Mouse (Mus musculus): ENCODE measurements around the gene Srp72. TPM values are rescaled to one million over a fixed set of nuclear protein-coding genes. Genes with fewer than 3 reads are reported as not detected.

Srp72 gene
- polyA plus RNA-seq, 1 experiment: 24.4 TPM

DNA sequence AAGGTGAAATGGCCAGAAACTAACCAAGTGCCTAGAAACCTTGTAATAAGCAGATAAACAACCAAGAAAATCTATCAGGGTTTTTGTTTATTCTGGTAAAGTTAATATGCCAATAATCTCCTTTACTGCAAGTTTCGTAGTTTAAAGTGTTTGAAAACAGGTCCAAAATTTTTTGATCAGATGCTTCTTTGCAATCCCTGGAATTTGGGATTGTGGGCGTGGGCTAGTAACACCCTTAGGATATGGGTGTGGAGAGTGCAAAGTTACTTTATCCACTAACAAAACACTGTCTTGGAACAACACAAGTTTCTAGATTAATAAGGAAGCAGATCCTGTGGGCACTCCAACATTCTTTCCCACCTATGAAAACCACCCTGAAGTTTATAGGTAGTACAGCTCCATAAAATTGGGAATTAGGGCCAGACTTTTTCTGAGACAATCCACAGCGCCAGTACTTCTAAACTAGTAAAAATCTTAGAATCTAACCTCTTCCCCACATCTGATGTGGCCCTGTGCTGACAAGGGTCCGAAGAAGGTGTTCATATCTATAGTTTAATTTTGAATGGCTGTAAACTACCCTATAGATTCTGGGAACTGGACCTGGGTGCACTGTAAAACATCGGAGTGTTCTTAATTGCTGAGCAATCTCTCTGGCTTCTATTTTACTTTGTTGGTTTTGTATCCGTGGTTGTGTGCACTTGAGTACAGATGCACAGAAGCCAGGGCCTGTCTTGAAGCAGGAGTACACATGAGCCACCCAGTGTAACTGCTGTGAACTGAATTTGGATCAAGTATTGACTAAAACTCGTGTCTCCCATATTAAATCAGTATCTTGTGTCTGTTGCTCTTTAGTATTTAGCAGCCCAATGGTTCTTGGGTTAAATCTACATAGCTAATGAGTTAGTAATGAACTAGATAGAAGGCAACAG, 22.1 kb upstream of the Srp72 start:
- no peak for DNase-seq
- peak overlapping the region; percentile 93 for H3K27ac ChIP-seq (ENCODE audit: insufficient read depth, low read depth, low read length)
- WGBS: 6% methylated on average over 7 of the region's 7 CpGs
- TF ChIP-seq CTCF (conservative IDR thresholded peaks at IDR 0.05; ENCODE audit: insufficient read depth, insufficient read length, low read depth, low read length) (0 out of 2 replicates have a peak, but pooled peaks have one; percentile 4), POLR2A (IDR thresholded peaks at IDR 0.05; ENCODE audit: low read depth, low read length) (no peak)
- peak overlapping the region; percentile 85 for H3K4me3 ChIP-seq (ENCODE audit: insufficient read depth, low read depth, low read length)
- H3K4me1 ChIP-seq (ENCODE audit: control insufficient read depth, insufficient read depth, low read length): peaks cover 13% of the 10 kb centered on the region
- H3K36me3 ChIP-seq (ENCODE audit: control insufficient read depth, insufficient read depth, low read length): peaks cover 4% of the 10 kb centered on the region
- no peaks in the 10 kb centered on the region for H3K27me3 ChIP-seq (replicated peaks; ENCODE audit: control insufficient read depth, insufficient read depth, low read length)

- no peak overlapping the region for H3K27ac ChIP-seq (ENCODE audit: insufficient read depth, low read depth, low read length)
- no peaks in the 10 kb centered on the region for H3K27me3 ChIP-seq (replicated peaks; ENCODE audit: control insufficient read depth, insufficient read depth, low read length)
- H3K4me3 ChIP-seq (ENCODE audit: insufficient read depth, low read depth, low read length): no peak overlapping the region
- DNase-seq: peak; percentile 60
- peaks cover 5% of the 10 kb centered on the region; the same call in 1 of the 2 replicates for H3K4me1 ChIP-seq (ENCODE audit: control insufficient read depth, insufficient read depth, low read length)
- WGBS: 33% methylated on average over 3 of the region's 3 CpGs
- TF ChIP-seq CTCF (conservative IDR thresholded peaks at IDR 0.05; ENCODE audit: insufficient read depth, insufficient read length, low read depth, low read length) (no peak), POLR2A (IDR thresholded peaks at IDR 0.05; ENCODE audit: low read depth, low read length) (no peak)
- peaks cover 10% of the 10 kb centered on the region for H3K36me3 ChIP-seq (ENCODE audit: control insufficient read depth, insufficient read depth, low read length)
Measured at GRCm38 (mm10) chr5:76953794-76954193, 20.7 kb upstream of the Srp72 start.

GRCm38 (mm10) chr5:76954271-76954900, 20.1 kb upstream of the Srp72 start:
- Histone ChIP-seq H3K4me3 (ENCODE audit: insufficient read depth, low read depth, low read length) (no peak overlapping the region), H3K4me1 (ENCODE audit: control insufficient read depth, insufficient read depth, low read length) (peaks cover 5% of the 10 kb centered on the region), H3K36me3 (ENCODE audit: control insufficient read depth, insufficient read depth, low read length) (peaks cover 10% of the 10 kb centered on the region), H3K27me3 (replicated peaks; ENCODE audit: control insufficient read depth, insufficient read depth, low read length) (no peaks in the 10 kb centered on the region), H3K27ac (ENCODE audit: insufficient read depth, low read depth, low read length) (no peak overlapping the region)
- 67% methylated on average over 6 of the region's 6 CpGs for WGBS
- no peak for DNase-seq
- TF ChIP-seq POLR2A (IDR thresholded peaks at IDR 0.05; ENCODE audit: low read depth, low read length) (no peak), CTCF (conservative IDR thresholded peaks at IDR 0.05; ENCODE audit: insufficient read depth, insufficient read length, low read depth, low read length) (no peak)

- no peak overlapping the region for H3K4me3 ChIP-seq (ENCODE audit: insufficient read depth, low read depth, low read length)
- peaks cover 8% of the 10 kb centered on the region for H3K4me1 ChIP-seq (ENCODE audit: control insufficient read depth, insufficient read depth, low read length)
- TF ChIP-seq POLR2A (IDR thresholded peaks at IDR 0.05; ENCODE audit: low read depth, low read length) (no peak), CTCF (conservative IDR thresholded peaks at IDR 0.05; ENCODE audit: insufficient read depth, insufficient read length, low read depth, low read length) (no peak)
- H3K36me3 ChIP-seq (ENCODE audit: control insufficient read depth, insufficient read depth, low read length): peaks cover 13% of the 10 kb centered on the region
- no peak overlapping the region for H3K27ac ChIP-seq (ENCODE audit: insufficient read depth, low read depth, low read length)
- no peak for DNase-seq
- WGBS: 77% methylated on average over 4 of the region's 4 CpGs
- H3K27me3 ChIP-seq (replicated peaks; ENCODE audit: control insufficient read depth, insufficient read depth, low read length): no peaks in the 10 kb centered on the region
Measured at GRCm38 (mm10) chr5:76955474-76955873, 19.0 kb upstream of the Srp72 start.

- peaks cover 15% of the 10 kb centered on the region for H3K36me3 ChIP-seq (ENCODE audit: control insufficient read depth, insufficient read depth, low read length)
- no peak overlapping the region for H3K27ac ChIP-seq (ENCODE audit: insufficient read depth, low read depth, low read length)
- 84% methylated on average over 1 of the region's 1 CpGs for WGBS
- TF ChIP-seq POLR2A (IDR thresholded peaks at IDR 0.05; ENCODE audit: low read depth, low read length) (no peak), CTCF (conservative IDR thresholded peaks at IDR 0.05; ENCODE audit: insufficient read depth, insufficient read length, low read depth, low read length) (peak; percentile 37; the same call in 1 of the 2 replicates)
- no peak for DNase-seq
- H3K4me1 ChIP-seq (ENCODE audit: control insufficient read depth, insufficient read depth, low read length): peaks cover 8% of the 10 kb centered on the region
- no peaks in the 10 kb centered on the region for H3K27me3 ChIP-seq (replicated peaks; ENCODE audit: control insufficient read depth, insufficient read depth, low read length)
- no peak overlapping the region for H3K4me3 ChIP-seq (ENCODE audit: insufficient read depth, low read depth, low read length)
Measured at GRCm38 (mm10) chr5:76957954-76958353, 16.5 kb upstream of the Srp72 start.

DNA sequence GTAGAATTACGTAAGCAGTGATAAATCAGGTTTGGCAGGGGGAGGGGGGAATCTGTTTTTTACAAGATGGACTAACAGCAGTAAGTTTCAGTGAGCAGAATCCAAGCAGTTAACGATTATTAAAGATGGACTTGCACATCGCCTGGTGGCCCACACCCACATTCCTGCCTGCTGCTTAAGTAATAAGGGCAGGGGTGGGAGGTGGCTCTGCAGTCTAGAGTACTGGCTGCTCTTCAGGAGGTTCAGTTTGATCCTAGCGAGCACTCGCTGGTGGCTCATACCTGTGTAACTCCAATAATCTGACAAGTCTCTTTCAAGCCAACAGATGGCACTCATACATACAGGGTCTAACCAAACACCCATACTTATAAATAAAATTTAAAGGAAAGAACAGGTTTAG, 14.9 kb upstream of the Srp72 start:
- WGBS: 57% methylated on average over 5 of the region's 5 CpGs
- peaks cover 19% of the 10 kb centered on the region for H3K36me3 ChIP-seq (ENCODE audit: control insufficient read depth, insufficient read depth, low read length)
- TF ChIP-seq POLR2A (IDR thresholded peaks at IDR 0.05; ENCODE audit: low read depth, low read length): no peak
- TF ChIP-seq CTCF (conservative IDR thresholded peaks at IDR 0.05; ENCODE audit: insufficient read depth, insufficient read length, low read depth, low read length): no peak
- peak; percentile 64 for DNase-seq
- H3K27ac ChIP-seq (ENCODE audit: insufficient read depth, low read depth, low read length): no peak overlapping the region
- no peaks in the 10 kb centered on the region for H3K27me3 ChIP-seq (replicated peaks; ENCODE audit: control insufficient read depth, insufficient read depth, low read length)
- no peak overlapping the region for H3K4me3 ChIP-seq (ENCODE audit: insufficient read depth, low read depth, low read length)
- H3K4me1 ChIP-seq (ENCODE audit: control insufficient read depth, insufficient read depth, low read length): peaks cover 3% of the 10 kb centered on the region

- no peak for TF ChIP-seq CTCF (conservative IDR thresholded peaks at IDR 0.05; ENCODE audit: insufficient read depth, insufficient read length, low read depth, low read length)
- TF ChIP-seq POLR2A (IDR thresholded peaks at IDR 0.05; ENCODE audit: low read depth, low read length): no peak
- H3K27me3 ChIP-seq (replicated peaks; ENCODE audit: control insufficient read depth, insufficient read depth, low read length): no peaks in the 10 kb centered on the region
- no peak for DNase-seq
- H3K27ac ChIP-seq (ENCODE audit: insufficient read depth, low read depth, low read length): no peak overlapping the region
- H3K4me1 ChIP-seq (ENCODE audit: control insufficient read depth, insufficient read depth, low read length): peaks cover 3% of the 10 kb centered on the region
- peaks cover 20% of the 10 kb centered on the region for H3K36me3 ChIP-seq (ENCODE audit: control insufficient read depth, insufficient read depth, low read length)
- H3K4me3 ChIP-seq (ENCODE audit: insufficient read depth, low read depth, low read length): no peak overlapping the region
- WGBS: 74% methylated on average over 11 of the region's 11 CpGs
Measured at GRCm38 (mm10) chr5:76962545-76962944, 11.9 kb upstream of the Srp72 start.

All from kidney, adult 2 months (tissue).